Mouse (Mus musculus): ENCODE results near the gene Nagpa.
"Not testable (repeated sequence)": the region's sequence is repeated elsewhere in the genome, so short reads cannot be mapped to it uniquely, and the experiment has no call there.

Gene Nagpa

GRCm38 (mm10) chr16:5203668-5204433 is at the start of gene Nagpa:
Nagpa (minus strand) TSS chr16:5204012.
- DNase-seq (ENCODE audit: low read depth, low spot score): peak; percentile 70

DNA sequence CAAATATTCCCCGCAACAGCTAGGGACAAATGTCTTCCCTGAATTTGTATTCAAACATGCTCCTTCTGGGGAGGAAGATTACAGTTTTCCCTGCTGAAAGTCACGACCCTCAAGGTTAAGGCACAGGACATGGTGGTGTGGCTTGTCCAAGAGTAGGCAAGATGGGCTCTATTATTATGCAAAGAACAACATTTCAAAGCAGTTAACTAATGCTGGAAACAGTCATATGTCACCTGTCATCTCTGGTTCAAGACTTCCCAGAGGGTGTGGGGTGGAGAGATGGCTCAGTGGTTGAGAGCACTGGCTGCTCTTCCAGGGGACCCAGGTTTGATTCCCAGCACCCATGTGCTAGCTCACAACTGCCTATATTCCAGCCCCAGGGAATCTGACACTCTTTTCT is 48.4 kb upstream of the Nagpa start:
- no peak for DNase-seq (ENCODE audit: low read depth, low spot score)

- DNase-seq (ENCODE audit: low read depth, low spot score): no peak
These were observed 47.1 kb upstream of the Nagpa start for GRCm38 (mm10) chr16:5250891-5251290.

- no peak for DNase-seq (ENCODE audit: low read depth, low spot score)
These were observed 40.6 kb upstream of the Nagpa start for GRCm38 (mm10) chr16:5244411-5244810.

DNA sequence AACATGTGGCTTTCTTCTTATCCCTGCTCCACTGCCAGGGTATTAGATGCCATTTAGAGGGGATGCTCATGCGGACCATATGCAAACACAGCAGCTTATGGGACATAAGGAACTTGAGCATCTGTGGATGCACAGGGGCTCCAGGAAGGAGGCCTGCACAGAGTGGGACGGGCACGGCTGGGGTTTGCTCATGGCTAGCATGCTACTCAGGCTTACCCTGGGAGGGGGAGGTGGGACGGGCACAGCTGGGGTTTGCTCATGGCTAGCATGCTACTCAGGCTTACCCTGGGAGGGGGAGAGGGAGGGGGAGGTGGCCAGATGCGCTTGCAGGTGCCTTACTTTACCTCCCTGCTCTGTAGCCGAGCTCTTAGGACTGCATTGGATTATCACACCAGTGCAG is 39.1 kb upstream of the Nagpa start:
- DNase-seq (ENCODE audit: low read depth, low spot score): no peak

- no peak for DNase-seq (ENCODE audit: low read depth, low spot score)
These were observed 38.5 kb upstream of the Nagpa start for GRCm38 (mm10) chr16:5242355-5242754.

GRCm38 (mm10) chr16:5233418-5234313 is 29.9 kb upstream of the Nagpa start, which contains the start of gene Alg1:
Alg1 (plus strand) TSS chr16:5233621.
- DNase-seq (ENCODE audit: low read depth, low spot score): peak; percentile 87

DNA sequence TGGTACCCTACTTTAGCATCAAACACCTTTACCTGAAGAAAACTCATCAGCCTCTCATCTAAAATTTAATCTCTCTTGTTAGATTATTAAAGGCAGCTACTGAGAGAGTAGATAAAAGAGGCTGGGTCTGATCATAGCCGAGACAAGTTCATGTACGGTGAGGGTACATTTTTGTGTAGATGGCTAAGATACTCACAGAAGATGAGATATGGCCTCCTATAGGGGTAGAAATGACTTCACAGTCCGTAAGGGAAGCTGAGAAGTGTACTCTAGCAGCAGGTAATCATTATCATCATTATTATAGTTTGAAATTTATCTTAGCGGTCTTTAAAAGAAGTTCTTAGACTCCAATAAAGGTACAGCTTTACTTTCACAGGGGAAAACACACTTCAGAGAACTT is 29.2 kb upstream of the Nagpa start:
- DNase-seq (ENCODE audit: low read depth, low spot score): no peak

GRCm38 (mm10) chr16:5228103-5228502 is 24.3 kb upstream of the Nagpa start:
- DNase-seq (ENCODE audit: low read depth, low spot score): not testable (repeated sequence)

GRCm38 (mm10) chr16:5227501-5227900 is 23.7 kb upstream of the Nagpa start:
- DNase-seq (ENCODE audit: low read depth, low spot score): not testable (repeated sequence)

GRCm38 (mm10) chr16:5226534-5226933 is 22.7 kb upstream of the Nagpa start:
- not testable (repeated sequence) for DNase-seq (ENCODE audit: low read depth, low spot score)

GRCm38 (mm10) chr16:5222140-5222539 is 18.3 kb upstream of the Nagpa start, which contains the start of gene AU021092:
AU021092 (minus strand) TSS chr16:5222299.
- no peak for DNase-seq (ENCODE audit: low read depth, low spot score)

DNA sequence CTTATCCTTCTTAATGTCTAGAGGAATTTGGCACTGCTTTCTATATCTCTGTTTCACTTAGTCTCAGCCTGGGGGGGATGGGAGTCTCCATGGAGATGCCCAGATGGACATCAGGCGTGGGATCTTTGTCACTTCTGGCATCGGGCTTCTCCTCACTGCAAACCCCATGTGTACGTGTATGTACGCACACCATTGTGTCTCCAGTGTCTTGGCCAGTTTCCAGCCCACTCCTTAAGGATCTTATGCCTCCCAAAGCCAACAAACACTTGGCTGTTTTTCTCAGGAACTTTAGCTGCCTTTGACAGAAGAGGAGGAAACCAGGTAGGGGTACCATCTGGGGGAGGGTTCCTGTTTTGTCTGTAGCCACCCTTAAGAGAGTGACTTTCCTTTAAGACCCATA is 17.6 kb upstream of the Nagpa start:
- no peak for DNase-seq (ENCODE audit: low read depth, low spot score)

DNA sequence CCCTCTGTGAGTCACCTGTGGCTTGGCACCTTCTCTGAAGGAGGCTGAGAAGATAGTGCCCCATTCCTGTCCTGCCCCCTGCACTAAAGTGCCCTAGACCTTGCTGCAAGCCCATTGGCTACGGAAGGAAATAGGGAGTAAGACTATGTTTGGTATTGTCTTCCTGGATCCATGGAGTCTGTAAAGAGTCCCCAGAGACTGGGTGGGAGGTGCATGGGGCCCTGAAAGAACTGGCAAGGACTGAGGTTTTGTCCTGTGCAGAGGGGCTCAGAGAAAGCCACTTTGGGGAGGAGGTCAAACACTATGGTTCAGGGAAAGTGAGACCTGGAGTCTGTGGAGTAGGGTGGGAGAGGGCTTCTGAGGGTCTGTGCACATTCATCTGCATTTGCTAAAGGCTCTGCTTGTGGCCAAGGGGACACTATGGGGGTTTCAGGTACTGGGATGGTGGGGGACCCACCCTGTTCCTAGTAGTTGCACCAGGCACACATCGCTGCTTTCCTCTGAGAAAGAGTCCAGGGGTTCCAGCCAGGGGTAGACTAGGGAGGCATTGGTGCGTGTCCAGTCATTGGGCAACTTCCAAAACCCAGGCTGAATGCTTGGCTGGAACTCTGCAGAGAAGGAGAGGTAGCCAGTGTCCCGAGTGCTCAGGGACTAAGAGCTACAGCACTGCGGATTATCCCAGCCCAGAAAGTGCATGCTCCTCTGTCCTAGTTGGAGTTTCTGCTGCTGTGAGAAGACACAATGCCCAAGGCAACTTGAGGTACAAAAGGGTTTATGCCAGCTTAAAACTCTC is 13.7 kb upstream of the Nagpa start:
- DNase-seq (ENCODE audit: low read depth, low spot score): no peak

DNA sequence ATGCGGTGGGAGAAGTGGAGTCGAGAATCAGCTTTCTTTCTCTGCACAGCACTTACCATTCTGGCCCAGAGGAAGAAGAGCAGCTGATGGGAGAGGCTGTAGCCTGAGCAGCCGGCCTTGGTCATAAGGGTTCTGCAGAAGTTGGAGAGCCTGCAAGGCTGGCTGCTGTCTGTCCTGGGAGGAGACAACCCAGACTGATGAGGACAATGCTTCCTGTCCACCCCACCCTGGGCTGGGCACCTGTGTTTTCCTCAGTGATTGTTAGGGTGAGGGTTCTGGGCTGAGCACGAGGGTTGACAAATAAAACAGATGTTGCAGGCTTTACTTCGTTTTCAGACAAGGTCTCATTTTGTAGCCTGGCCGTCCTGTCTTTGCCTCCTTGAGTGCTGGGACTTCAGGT is 12.9 kb upstream of the Nagpa start:
- no peak for DNase-seq (ENCODE audit: low read depth, low spot score)

DNA sequence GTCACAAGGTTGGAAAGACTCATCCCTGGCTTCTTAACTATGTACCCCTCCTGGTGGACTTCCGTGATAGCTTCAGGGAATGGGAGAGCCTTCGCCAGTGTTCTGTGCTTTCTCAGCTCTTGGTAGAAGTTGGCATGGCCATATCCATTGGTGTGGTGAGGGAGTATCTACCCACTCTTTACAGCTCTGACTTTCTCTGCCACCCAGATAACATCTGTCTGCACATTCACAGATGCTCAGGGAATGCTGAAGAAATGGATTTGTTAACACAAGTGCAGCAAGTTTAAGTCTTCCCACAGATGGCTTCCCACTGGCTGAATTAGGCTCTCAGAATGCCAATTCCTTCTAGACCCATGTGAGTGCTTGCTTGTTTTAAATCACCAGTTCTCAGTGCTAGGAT is 10.3 kb upstream of the Nagpa start:
- no peak for DNase-seq (ENCODE audit: low read depth, low spot score)

DNA sequence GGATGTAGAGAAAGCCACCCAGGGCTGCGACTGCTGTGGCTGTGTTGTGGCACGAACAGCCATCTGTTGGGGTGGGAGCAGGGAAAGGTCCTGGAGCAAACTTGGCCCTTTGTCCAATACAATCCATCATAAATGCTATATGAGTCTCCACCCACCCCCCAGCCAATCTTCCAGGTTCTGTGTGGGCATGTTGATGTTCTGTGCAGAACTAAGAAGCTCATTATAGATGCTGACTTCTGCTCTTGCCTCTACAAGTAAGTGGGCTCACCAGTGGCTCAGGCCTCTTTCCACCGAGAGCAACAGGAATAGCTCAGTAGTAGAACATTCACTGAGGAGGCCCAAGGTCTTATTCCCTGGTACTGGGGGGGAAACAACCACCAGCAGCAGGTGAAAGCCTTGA is 8.3 kb upstream of the Nagpa start:
- DNase-seq (ENCODE audit: low read depth, low spot score): no peak

- no peak for DNase-seq (ENCODE audit: low read depth, low spot score)
These were observed 6.6 kb upstream of the Nagpa start for GRCm38 (mm10) chr16:5210365-5210764.

DNA sequence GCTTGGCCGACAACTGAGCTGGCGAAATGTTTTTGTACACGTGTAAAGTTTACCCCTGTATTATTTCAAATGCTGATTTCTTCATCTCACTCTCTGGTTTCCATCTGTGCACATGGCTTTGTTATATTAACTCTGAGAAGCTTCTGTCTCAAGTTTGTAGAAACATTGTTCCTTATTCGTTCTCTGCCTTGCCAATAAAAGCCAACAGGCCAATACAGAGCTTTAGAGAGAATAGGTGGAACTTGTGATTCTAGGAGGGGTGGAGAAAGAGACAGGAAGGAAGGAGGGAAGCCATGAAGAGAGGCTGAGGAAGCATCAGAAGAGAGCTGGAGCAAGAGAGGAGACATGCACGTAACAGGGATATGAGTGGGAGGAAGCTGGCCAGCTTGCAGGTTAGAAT is 2.2 kb upstream of the Nagpa start:
- DNase-seq (ENCODE audit: low read depth, low spot score): no peak

- no peak for DNase-seq (ENCODE audit: low read depth, low spot score)
These were observed 1.7 kb upstream of the Nagpa start for GRCm38 (mm10) chr16:5205431-5205970.

DNA sequence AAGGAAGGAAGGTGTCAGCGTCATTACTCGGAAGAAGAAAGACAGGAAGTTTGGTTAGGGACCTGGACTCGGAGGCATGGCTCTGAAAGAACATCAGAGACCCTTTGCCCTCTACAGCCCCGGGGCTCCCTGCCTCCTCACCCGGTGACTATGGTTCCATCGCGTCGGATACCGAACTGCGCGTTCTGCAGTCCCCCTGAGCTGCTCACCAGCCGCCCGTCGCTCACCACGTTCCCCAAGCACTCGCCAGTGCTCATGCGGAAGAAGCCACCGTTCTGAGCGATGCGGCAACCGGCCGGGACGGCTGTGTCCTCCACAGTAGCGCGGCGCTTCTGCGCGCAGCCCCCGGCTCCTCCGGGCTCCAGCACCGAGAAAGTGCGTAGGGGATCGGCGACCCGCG is 612 bp downstream of the Nagpa start:
- no peak for DNase-seq (ENCODE audit: low read depth, low spot score)

- DNase-seq (ENCODE audit: low read depth, low spot score): no peak
These were observed 1.1 kb downstream of the Nagpa start for GRCm38 (mm10) chr16:5202681-5203080.
